Mouse (Mus musculus) midbrain, embryonic 12.5 days (tissue): ENCODE measurements around the gene Gm16485. TPM values are rescaled to one million over a fixed set of nuclear protein-coding genes. Genes with fewer than 3 reads are reported as not detected.

Experiments
- polyA plus RNA-seq: library from polyadenylated mRNA; unstranded; fragments of >200 nt; fragmentation: Nextera tagmentation; extraction: Ambion mirVana; gene quantifications from 2 replicates; pipeline ENCODE4 v1.2.1, GENCODE M21; 2016

The Gm16485 gene
- polyA plus RNA-seq, 1 experiment from 2014 or later, result 0.06 TPM

Other genes starting within 250 kb of the Gm16485 start
- 0.42 and 0.48 TPM in 2 replicates for gene Pgr, start 72.0 kb upstream of the Gm16485 start, polyA plus RNA-seq